Mouse (Mus musculus) embryonic facial prominence, embryonic 15.5 days (tissue): ENCODE results near the gene Polr2j. TPM values are rescaled to one million over a fixed set of nuclear protein-coding genes. Genes with fewer than 3 reads are reported as not detected.
A peak's percentile ranks its signal among the peaks of the same experiment; 100 is the strongest.

Source experiments
- ATAC-seq: fragments of 200-750 bp; cut with Nextera tagmentation; 2 replicates; pipeline ENCODE4 v1.8.0; 2017; ENCODE audit warnings: low read depth, moderate TSS enrichment; ENCODE audit not compliant: insufficient number of reproducible peaks, low FRiP score, low TSS enrichment
- H3K27ac ChIP-seq: fragments of 300-500 bp; sonication (generic); replicated peaks from 2 replicates; pipeline ENCODE4 v1.5.1; 2015; ENCODE audit warnings: mild to moderate bottlenecking, inconsistent platforms
- H3K27me3 ChIP-seq: fragments of 300-500 bp; sonication (generic); 2 replicates; pipeline ENCODE4 v1.6.1; 2015; ENCODE audit warnings: inconsistent platforms
- H3K36me3 ChIP-seq: fragments of 300-500 bp; sonication (generic); 2 replicates; pipeline ENCODE4 v1.6.1; 2015; ENCODE audit warnings: mild to moderate bottlenecking, inconsistent platforms
- H3K4me1 ChIP-seq: fragments of 300-500 bp; sonication (generic); 2 replicates; pipeline ENCODE4 v1.6.1; 2015; ENCODE audit warnings: inconsistent platforms
- H3K4me2 ChIP-seq: fragments of 300-500 bp; sonication (generic); replicated peaks from 2 replicates; pipeline ENCODE4 v1.6.1; 2015; ENCODE audit warnings: mild to moderate bottlenecking, inconsistent platforms
- H3K4me3 ChIP-seq: fragments of 300-500 bp; sonication (generic); replicated peaks from 2 replicates; pipeline ENCODE4 v1.5.1; 2015; ENCODE audit warnings: mild to moderate bottlenecking, inconsistent platforms
- H3K9ac ChIP-seq: fragments of 300-500 bp; sonication (generic); 2 replicates; pipeline ENCODE4 v1.6.1; 2015; ENCODE audit warnings: inconsistent platforms
- H3K9me3 ChIP-seq: fragments of 300-500 bp; sonication (generic); replicated peaks from 2 replicates; pipeline ENCODE4 v1.6.1; 2016; ENCODE audit warnings: inconsistent platforms
- WGBS: fragments of 180-500 bp; shearing (Covaris S2); methylation state at CpG from one replicate; pipeline ENCODE4 v1.1.7; 2015; 5-methylcytosine and 5-hydroxymethylcytosine counted together
- polyA plus RNA-seq: library from polyadenylated mRNA; unstranded; fragments of >200 nt; fragmentation: Nextera tagmentation; extraction: Ambion mirVana; gene quantifications from 2 replicates; pipeline ENCODE4 v1.2.1, GENCODE M21; 2015

Gene Polr2j
- polyA plus RNA-seq, 1 experiment from 2014 or later, result 205 TPM

DNA sequence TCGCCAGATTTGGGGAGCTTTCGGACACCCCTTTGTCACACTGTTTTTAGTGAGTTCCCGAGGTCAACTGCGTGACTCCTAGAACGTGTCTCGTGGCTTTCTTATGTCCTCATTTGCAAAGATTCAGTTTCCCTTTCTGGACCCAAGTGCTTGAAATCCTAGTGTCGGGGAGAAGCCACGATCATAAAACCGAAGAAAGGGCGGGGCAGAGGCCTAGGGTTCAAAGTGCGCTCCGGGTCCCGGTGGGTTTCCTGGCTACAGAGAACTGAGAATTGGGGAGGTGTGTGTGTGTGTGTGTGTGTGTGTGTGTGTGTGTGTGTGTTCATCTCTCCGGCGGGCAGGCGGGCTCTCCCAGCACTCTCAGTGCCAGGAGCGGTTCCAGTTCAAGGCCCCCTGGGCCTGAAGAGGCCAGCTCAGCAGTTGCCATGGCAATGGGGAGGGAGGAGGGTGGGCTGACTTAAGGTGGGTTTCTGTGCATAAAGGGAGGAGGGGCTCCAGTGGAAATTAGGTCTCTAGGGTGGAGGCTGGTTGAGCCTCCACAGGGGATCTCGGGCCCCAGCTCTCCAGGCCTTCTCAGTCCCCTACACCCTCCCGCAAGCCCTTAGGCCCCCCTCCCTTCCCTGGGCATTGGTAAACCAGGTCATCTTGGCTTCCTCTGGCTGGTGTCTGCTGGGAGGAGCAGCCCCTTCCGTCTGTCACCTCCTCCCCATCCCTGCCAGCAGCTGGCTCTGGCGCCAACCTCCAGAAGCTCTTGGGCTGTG lies 31.4 kb upstream of the Polr2j start:
- H3K9me3 ChIP-seq, result no peaks in the 10 kb centered on the region
- peak overlapping the region; percentile 61 for H3K4me3 ChIP-seq
- peaks cover 24% of the 10 kb centered on the region for H3K4me1 ChIP-seq
- H3K36me3 ChIP-seq, result no peaks in the 10 kb centered on the region
- ATAC-seq, result no peak
- H3K27me3 ChIP-seq, result 0 out of 2 replicates have a peak, but pooled peaks cover 6% of the 10 kb centered on the region
- H3K9ac ChIP-seq, result no peak overlapping the region
- WGBS, result 18% methylated on average over 20 of the region's 21 CpGs
- peak overlapping the region; percentile 97 for H3K4me2 ChIP-seq
- H3K27ac ChIP-seq, result no peak overlapping the region

DNA sequence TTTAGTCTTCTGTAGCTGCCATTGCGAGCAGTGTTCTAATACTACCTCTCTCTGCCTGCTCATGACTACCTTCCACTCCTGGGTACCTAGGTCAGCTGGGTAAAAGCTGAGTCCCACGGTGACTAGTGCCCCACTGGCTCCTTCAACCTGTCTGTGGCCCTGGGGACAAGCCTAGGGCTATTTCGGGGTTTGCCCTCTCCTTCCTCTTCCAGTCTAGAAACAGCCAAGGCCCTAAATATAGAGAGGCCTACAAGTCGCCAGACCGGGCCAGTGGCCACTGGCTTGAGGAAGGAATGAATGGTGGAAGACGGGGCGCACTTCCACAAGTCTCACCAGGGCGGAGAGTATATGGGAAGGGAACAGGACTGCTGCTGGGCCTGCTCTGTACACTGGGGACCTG lies 30.1 kb upstream of the Polr2j start:
- Histone ChIP-seq H3K36me3 (0 out of 2 replicates have a peak, but pooled peaks cover 3% of the 10 kb centered on the region), H3K4me2 (no peak overlapping the region), H3K9ac (no peak overlapping the region), H3K27me3 (0 out of 2 replicates have a peak, but pooled peaks cover 6% of the 10 kb centered on the region), H3K9me3 (no peaks in the 10 kb centered on the region), H3K4me1 (peaks cover 24% of the 10 kb centered on the region), H3K4me3 (no peak overlapping the region), H3K27ac (no peak overlapping the region)
- 84% methylated on average over 8 of the region's 8 CpGs for WGBS
- ATAC-seq, result no peak

DNA sequence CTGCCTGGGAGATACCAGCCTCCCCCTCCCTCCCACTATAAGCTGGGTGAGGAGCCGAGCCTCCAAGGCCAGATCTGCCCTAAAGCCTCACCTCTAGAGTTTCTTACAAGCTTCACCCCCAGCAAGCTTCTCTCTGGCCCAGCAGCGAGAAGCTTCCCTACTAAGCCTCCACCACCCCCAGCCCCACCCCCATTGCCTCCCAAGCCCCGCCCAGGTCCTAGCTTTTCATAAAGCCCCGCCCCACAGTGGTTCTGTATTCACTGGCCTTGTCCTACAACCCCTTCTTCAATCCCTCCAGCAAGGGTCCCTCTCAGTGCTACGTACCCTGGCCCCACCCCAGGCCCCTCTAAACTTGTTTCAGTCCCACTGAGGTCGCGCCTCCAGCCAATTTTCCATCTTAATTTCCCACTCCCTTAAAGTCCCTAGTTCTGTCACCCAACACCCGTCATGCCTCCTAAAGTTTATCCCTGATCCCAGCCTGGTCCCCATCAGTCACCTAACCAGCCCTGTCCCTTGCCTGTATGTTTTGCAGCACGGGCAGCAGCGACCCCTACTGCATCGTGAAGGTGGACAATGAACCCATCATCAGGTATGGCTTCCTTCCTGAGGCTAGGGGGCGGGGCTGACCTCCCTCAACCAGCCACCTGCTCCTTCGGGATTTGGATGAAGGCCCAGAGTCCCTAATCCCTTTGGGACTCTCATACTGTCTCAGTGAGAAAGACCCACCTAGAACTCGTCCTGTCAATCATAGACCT lies 27.4 kb upstream of the Polr2j start:
- no peaks in the 10 kb centered on the region for H3K9me3 ChIP-seq
- no peak overlapping the region for H3K4me3 ChIP-seq
- H3K4me1 ChIP-seq, result peaks cover 16% of the 10 kb centered on the region
- 0 out of 2 replicates have a peak, but pooled peaks cover 3% of the 10 kb centered on the region for H3K36me3 ChIP-seq
- no peak overlapping the region for H3K27ac ChIP-seq
- no peak overlapping the region for H3K4me2 ChIP-seq
- H3K27me3 ChIP-seq, result 0 out of 2 replicates have a peak, but pooled peaks cover 6% of the 10 kb centered on the region
- 17% methylated on average over 14 of the region's 14 CpGs for WGBS
- no peak overlapping the region for H3K9ac ChIP-seq
- ATAC-seq, result no peak

DNA sequence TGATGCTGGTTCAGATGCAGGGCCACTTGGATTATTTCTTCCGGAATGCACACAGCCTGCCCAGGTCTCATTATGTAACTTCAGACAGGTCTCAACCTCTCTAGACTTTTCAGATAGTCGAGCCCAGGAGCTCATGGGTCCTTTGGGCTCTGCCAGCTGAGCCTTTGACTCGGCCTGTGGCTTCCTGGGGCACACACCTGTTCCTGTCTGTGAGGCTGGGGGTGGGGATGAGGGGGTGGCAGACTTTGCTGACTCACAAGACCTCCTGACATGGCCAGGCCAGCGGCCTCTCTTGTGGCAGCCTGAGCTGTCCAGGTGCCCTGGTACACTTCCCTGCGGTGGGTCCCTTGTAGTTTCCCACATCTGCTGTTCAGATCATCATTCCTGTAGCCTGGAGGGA lies 24.5 kb upstream of the Polr2j start:
- Histone ChIP-seq H3K4me2 (no peak overlapping the region), H3K9me3 (no peaks in the 10 kb centered on the region), H3K4me3 (no peak overlapping the region), H3K27ac (no peak overlapping the region), H3K27me3 (no peaks in the 10 kb centered on the region), H3K36me3 (0 out of 2 replicates have a peak, but pooled peaks cover 3% of the 10 kb centered on the region), H3K4me1 (no peaks in the 10 kb centered on the region), H3K9ac (no peak overlapping the region)
- 52% methylated on average over 5 of the region's 5 CpGs for WGBS
- ATAC-seq, result no peak

DNA sequence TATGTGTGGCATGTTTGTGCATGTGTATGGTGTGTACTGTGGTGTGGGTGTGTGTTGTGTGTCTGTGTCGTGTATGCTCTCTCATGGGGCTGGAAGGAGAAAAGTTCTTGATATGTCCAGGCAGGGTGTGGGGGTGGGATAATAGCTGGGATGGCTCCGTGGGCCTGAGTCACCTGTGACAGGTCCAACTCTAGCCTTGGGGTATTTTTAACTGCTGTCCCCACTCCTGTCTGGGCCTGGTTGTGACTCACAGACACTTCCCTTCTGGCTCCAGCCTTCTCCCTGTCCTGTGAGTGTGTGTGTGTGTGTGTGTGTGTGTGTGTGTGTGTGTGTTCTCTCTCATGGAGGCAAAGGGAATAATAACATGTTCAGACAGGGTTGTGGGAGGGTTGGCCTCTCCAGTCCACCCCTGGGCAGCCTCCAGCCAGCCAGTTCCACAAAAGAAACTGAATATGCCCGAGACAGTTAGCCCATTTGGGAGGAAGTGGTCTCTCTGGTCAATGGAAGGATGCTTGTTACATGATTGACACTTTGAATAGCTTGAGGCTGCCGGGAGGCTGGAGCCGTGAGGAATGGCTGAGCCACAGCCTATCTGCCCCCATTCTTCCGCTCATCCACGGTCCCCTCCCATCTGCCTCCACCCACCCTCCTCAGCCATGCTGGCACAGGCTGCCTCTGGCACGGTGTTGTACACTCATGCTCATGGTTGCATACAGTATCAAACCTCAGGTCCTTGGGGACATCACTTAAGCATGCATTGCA lies 22.0 kb upstream of the Polr2j start:
- peak; percentile 77 for ATAC-seq
- Histone ChIP-seq H3K27me3 (no peaks in the 10 kb centered on the region), H3K27ac (no peak overlapping the region), H3K4me2 (no peak overlapping the region), H3K36me3 (0 out of 2 replicates have a peak, but pooled peaks cover 3% of the 10 kb centered on the region), H3K9me3 (no peaks in the 10 kb centered on the region), H3K9ac (no peak overlapping the region), H3K4me3 (no peak overlapping the region), H3K4me1 (no peaks in the 10 kb centered on the region)
- 45% methylated on average over 8 of the region's 8 CpGs for WGBS

DNA sequence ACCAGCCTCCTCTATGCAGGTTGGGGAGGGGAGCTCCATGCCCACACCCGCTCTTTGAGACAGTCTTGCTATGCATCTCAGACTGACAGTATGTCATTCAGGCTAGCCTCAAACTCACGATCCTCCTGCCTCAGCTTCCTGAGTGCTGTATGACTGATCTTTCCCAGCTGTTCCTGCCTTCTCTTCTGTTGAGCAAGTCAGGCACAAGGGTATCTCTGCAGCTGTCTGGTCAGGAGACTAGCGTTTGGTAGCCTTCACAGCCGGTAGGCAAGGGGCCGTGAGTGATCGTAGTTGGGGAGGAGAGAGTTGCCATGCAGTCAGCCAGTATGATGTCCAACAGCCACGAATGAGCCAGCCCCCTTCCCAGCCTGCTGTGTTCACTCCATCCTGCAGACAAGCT lies 21.3 kb upstream of the Polr2j start:
- no peaks in the 10 kb centered on the region for H3K4me1 ChIP-seq
- 65% methylated on average over 7 of the region's 7 CpGs for WGBS
- ATAC-seq, result no peak
- H3K27me3 ChIP-seq, result no peaks in the 10 kb centered on the region
- no peak overlapping the region for H3K4me3 ChIP-seq
- no peak overlapping the region for H3K9ac ChIP-seq
- H3K9me3 ChIP-seq, result no peaks in the 10 kb centered on the region
- H3K27ac ChIP-seq, result no peak overlapping the region
- H3K4me2 ChIP-seq, result no peak overlapping the region
- H3K36me3 ChIP-seq, result 0 out of 2 replicates have a peak, but pooled peaks cover 3% of the 10 kb centered on the region

DNA sequence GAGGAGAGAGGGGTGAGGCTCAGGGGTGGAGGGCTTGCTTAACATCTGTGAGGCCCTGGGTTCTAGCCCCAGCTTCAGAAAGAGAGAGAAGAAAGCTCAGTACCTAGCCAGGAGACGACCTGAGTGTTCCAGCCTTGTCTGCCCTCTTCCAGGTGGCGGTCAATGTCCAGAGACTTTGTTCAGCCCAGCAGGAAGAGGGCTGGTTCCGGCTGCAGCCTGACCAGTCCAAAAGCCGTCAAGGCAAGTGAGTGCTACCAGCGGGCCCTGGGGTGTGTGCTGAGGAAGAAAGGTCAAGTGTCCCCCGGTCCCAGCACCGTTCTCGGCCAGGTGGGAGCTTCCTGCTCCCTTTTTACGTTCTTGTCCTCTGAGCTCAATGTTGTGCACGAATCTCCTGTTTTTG lies 17.9 kb upstream of the Polr2j start:
- no peak for ATAC-seq
- Histone ChIP-seq H3K9me3 (no peaks in the 10 kb centered on the region), H3K9ac (no peak overlapping the region), H3K4me3 (no peak overlapping the region), H3K27me3 (peaks cover 10% of the 10 kb centered on the region; the same call in 1 of the 2 replicates), H3K36me3 (no peaks in the 10 kb centered on the region), H3K4me2 (no peak overlapping the region), H3K4me1 (peaks cover 9% of the 10 kb centered on the region), H3K27ac (no peak overlapping the region)
- WGBS, result 85% methylated on average over 10 of the region's 10 CpGs

DNA sequence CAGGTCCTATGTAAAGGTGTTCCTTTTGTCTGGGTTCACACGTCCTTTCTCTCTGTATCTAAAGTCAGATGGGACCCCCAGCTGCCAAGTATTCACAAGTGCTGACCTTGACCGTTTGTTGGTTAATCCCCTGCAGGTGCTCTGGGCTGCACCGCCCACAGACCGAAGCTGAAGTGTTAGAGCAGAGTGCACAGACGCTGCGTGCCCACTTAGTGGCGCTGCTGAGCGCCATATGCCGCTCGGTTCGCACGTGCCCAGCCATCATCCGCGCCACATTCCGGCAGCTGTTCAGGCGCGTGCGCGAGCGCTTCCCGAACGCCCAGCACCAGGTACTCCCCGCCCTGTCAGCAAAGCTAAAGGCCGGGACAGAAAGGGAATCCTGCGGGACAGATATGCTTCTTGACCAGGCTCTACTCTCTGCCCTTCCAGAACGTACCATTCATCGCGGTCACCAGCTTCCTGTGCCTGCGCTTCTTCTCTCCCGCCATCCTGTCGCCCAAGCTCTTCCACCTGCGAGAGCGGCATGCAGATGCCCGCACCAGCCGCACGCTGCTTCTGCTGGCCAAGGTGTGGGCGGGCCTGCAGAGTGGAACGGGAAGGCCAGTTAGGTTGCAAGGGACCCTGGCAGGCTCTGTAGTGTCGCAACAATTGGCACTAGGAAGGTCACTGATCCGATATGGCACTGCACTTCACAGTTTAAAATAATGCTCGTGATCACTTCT lies 14.2 kb upstream of the Polr2j start:
- Histone ChIP-seq H3K27ac (no peak overlapping the region), H3K9ac (no peak overlapping the region), H3K4me1 (peaks cover 9% of the 10 kb centered on the region), H3K4me3 (peak overlapping the region; percentile 34), H3K4me2 (peak overlapping the region; percentile 71), H3K27me3 (peaks cover 10% of the 10 kb centered on the region; the same call in 1 of the 2 replicates), H3K9me3 (no peaks in the 10 kb centered on the region), H3K36me3 (no peaks in the 10 kb centered on the region; the same call in 1 of the 2 replicates)
- WGBS, result 6% methylated on average over 41 of the region's 41 CpGs
- ATAC-seq, result peak; percentile 71

DNA sequence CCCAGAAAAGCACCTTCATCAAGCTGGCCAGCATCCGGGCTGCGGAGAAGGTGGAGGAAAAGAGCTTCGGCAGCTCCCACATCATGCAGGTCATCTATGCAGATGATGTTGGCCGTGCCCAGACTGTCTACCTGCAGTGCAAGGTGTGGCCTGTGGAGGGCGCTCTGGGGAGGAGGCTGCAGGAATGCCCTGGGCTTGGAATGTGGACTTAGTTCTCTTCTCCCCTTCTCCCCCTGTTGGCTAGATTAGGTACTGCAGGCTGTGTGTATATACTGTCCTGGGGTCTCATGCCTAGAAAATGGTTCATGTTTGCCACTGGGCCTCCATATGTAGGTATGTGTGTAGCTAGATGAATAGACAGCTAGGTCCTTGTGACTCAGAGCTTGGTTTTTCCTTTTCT lies 11.9 kb upstream of the Polr2j start:
- WGBS, result 79% methylated on average over 5 of the region's 5 CpGs
- H3K9me3 ChIP-seq, result no peaks in the 10 kb centered on the region
- peaks cover 10% of the 10 kb centered on the region; the same call in 1 of the 2 replicates for H3K27me3 ChIP-seq
- no peak overlapping the region for H3K27ac ChIP-seq
- H3K4me3 ChIP-seq, result no peak overlapping the region
- H3K4me1 ChIP-seq, result peaks cover 9% of the 10 kb centered on the region
- no peak overlapping the region for H3K9ac ChIP-seq
- no peak for ATAC-seq
- H3K36me3 ChIP-seq, result no peaks in the 10 kb centered on the region; the same call in 1 of the 2 replicates
- H3K4me2 ChIP-seq, result no peak overlapping the region

DNA sequence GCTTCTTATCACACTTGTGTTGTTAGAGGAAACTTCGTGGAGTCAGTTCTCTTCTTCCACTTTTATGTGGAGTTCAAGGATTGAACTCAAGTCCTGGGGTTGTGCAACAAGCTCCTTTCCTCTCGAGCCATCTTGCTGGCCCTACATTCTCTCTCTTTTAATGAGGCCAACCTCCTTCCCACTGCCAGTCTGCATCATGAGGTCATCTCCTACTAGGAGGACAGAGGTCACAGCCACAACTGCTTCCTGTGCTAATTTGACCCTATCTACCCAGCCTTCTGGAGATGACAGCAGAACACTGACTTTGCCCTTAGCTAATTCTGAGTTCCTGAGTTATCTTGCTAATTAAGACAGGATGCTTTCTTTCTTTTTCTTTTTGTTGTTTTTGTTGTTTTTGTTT lies 7.9 kb upstream of the Polr2j start:
- Histone ChIP-seq H3K9ac (no peak overlapping the region), H3K27me3 (no peaks in the 10 kb centered on the region), H3K4me1 (no peaks in the 10 kb centered on the region), H3K4me3 (no peak overlapping the region), H3K4me2 (no peak overlapping the region), H3K36me3 (no peaks in the 10 kb centered on the region; the same call in 1 of the 2 replicates), H3K9me3 (no peaks in the 10 kb centered on the region), H3K27ac (no peak overlapping the region)
- ATAC-seq, result no peak
- 45% methylated on average over 2 of the region's 2 CpGs for WGBS
